Comparison of ENCODE assay signal across 8 mouse cellular contexts in the genomic region with DNA sequence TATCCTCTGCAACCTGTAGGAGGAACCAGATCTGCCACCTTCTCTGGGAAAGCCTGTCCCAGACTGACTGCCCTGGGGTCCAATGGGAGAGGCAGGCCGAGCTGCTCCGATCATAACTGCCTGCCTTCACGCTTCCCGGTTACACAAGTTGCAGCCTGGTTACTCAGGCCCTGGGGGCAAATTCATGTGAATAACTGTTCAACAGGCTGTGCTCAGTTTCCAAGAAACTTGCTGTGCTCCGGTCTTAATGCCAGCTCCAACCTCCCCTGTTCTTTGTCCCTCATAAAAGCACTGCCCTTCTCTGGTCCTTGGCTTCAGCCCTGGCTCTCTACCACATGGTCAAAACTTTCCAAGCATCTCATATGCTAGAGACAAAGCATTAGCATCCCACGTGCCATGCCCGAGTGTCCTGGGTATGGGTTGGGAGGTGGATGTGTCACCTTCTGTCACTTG. TPM values are rescaled to one million over a fixed set of nuclear protein-coding genes. Genes with fewer than 3 reads are reported as not detected.
DNase-seq lines count a peak whose midpoint lies in the region; ATAC-seq and TF ChIP-seq lines count a peak whose summit lies in the region.

No protein-coding gene starts in this region.

- H3K4me3 ChIP-seq in gastrocnemius, adult 2 months: no peak overlapping the region
- H3K4me3 ChIP-seq in embryonic facial prominence, embryonic 11.5 days (ENCODE audit: low read depth, low read length): no peak overlapping the region
- H3K4me3 ChIP-seq in limb, embryonic 11.5 days (ENCODE audit: low read depth, low read length): no peak overlapping the region

- no peaks in the 10 kb centered on the region for H3K27me3 ChIP-seq in embryonic facial prominence, embryonic 11.5 days (ENCODE audit: control insufficient read depth, insufficient read depth, low read length)
- H3K27me3 ChIP-seq in limb, embryonic 11.5 days (ENCODE audit: control insufficient read depth, insufficient read depth, low read length): no peaks in the 10 kb centered on the region

- peak; percentile 38 for DNase-seq in gastrocnemius, adult 2 months
- DNase-seq in gastrocnemius, postnatal 36 days: no peak
- DNase-seq in embryonic facial prominence, embryonic 11.5 days (ENCODE audit: low spot score): peak; percentile 65
- DNase-seq in heart, postnatal 4 days: peak; percentile 56
- peak; percentile 61 for DNase-seq in limb, embryonic 11.5 days (ENCODE audit: low spot score)
- DNase-seq in spleen, adult 18-20 months: no peak
- no peak for DNase-seq in ovary, postnatal 36 days (ENCODE audit: low spot score)
- DNase-seq in gastrocnemius, adult 8-10 months (ENCODE audit: low spot score in 2 of 2): no peak

- H3K36me3 ChIP-seq in embryonic facial prominence, embryonic 11.5 days (replicated peaks; ENCODE audit: control insufficient read depth, insufficient read depth, low read depth, low read length): no peaks in the 10 kb centered on the region; the same call in none of the 2 replicates
- H3K36me3 ChIP-seq in limb, embryonic 11.5 days (ENCODE audit: control insufficient read depth, insufficient read depth, low read length): peaks cover 2% of the 10 kb centered on the region; the same call in 1 of the 2 replicates

- no peak for ATAC-seq in embryonic facial prominence, embryonic 11.5 days (replicated peaks; ENCODE audit: insufficient number of reproducible peaks, low FRiP score, low TSS enrichment, low read depth)
- no peak for ATAC-seq in limb, embryonic 11.5 days (ENCODE audit: insufficient number of reproducible peaks, low FRiP score, low TSS enrichment, low read depth)

- no peak overlapping the region for H3K4me2 ChIP-seq in embryonic facial prominence, embryonic 11.5 days (ENCODE audit: low read depth, low read length)
- no peak overlapping the region for H3K4me2 ChIP-seq in limb, embryonic 11.5 days (ENCODE audit: low read depth, severe bottlenecking)

- no peaks in the 10 kb centered on the region for H3K9me3 ChIP-seq in embryonic facial prominence, embryonic 11.5 days (replicated peaks; ENCODE audit: control insufficient read depth, low read length)
- no peaks in the 10 kb centered on the region for H3K9me3 ChIP-seq in limb, embryonic 11.5 days (ENCODE audit: control insufficient read depth, low read length)

- WGBS in embryonic facial prominence, embryonic 11.5 days: 45% methylated on average over 7 of the region's 7 CpGs
- WGBS in limb, embryonic 11.5 days: 46% methylated on average over 7 of the region's 7 CpGs

- intact Hi-C loops in gastrocnemius, adult 2 months (cut with DNase I): no loop called here
- intact Hi-C loops in gastrocnemius, postnatal 36 days (cut with DNase I): no loop called here

- H3K27ac ChIP-seq in gastrocnemius, adult 2 months: peak overlapping the region; percentile 31; the same call in 1 of the 2 replicates
- H3K27ac ChIP-seq in embryonic facial prominence, embryonic 11.5 days (replicated peaks; ENCODE audit: low read depth, low read length): no peak overlapping the region
- no peak overlapping the region; the same call in 1 of the 2 replicates for H3K27ac ChIP-seq in limb, embryonic 11.5 days (replicated peaks; ENCODE audit: low read depth, low read length)

- H3K4me1 ChIP-seq in embryonic facial prominence, embryonic 11.5 days (ENCODE audit: control insufficient read depth, insufficient read depth, low read length): no peaks in the 10 kb centered on the region
- H3K4me1 ChIP-seq in limb, embryonic 11.5 days (ENCODE audit: control insufficient read depth, insufficient read depth, low read length): no peaks in the 10 kb centered on the region

- H3K9ac ChIP-seq in embryonic facial prominence, embryonic 11.5 days (replicated peaks; ENCODE audit: low read length): no peak overlapping the region
- no peak overlapping the region for H3K9ac ChIP-seq in limb, embryonic 11.5 days (ENCODE audit: low read length)

- TF ChIP-seq CTCF in gastrocnemius, adult 2 months (IDR thresholded peaks at IDR 0.05): no peak

RNA-seq across cellular contexts. Expression of a gene that starts 32.3 kb away (rescaled TPM):
- total RNA-seq in gastrocnemius, adult 2 months (2021): 10 to 100 TPM; 80.1 to 81.1 TPM
- 10 to 100 TPM; 56.5 to 60.1 TPM for total RNA-seq in gastrocnemius, postnatal 36 days (2021)
- 87.9 and 89.5 TPM in 2 replicates for polyA plus RNA-seq in embryonic facial prominence, embryonic 11.5 days (2014; fragmentation: Nextera tagmentation; extraction: Ambion mirVana)
- total RNA-seq in heart, postnatal 4 days (2021): 1,000 to 10,000 TPM; 1,042 to 1,100 TPM
- polyA plus RNA-seq in limb, embryonic 11.5 days (2014; fragmentation: Nextera tagmentation; extraction: Ambion mirVana): 106 and 108 TPM in 2 replicates
- 10 to 100 TPM; 75.7 to 99.5 (median 84.9) TPM for total RNA-seq in gastrocnemius, adult 8-10 months (2022)

Comparison
In these comparisons a context has a peak if more than half of its experiments do, and no peak if none do; other contexts are left out.
1. DNase-seq: peak in gastrocnemius, adult 2 months (single experiment), embryonic facial prominence, embryonic 11.5 days (single experiment), heart, postnatal 4 days (single experiment) and limb, embryonic 11.5 days (single experiment); none in gastrocnemius, postnatal 36 days (0 of 2), spleen, adult 18-20 months (0 of 2), ovary, postnatal 36 days (single experiment) and gastrocnemius, adult 8-10 months (0 of 2).
2. RNA of a gene that starts 32.3 kb away (total RNA-seq): 1,042 to 1,100 TPM in heart, postnatal 4 days; 75.7 to 99.5 TPM in gastrocnemius, adult 8-10 months, 80.1 to 81.1 TPM in gastrocnemius, adult 2 months and 56.5 to 60.1 TPM in gastrocnemius, postnatal 36 days; every median in the first group is over 10 times any median in the second.